Mouse (Mus musculus) heart, embryonic 13.5 days (tissue): ENCODE results near the gene Hist1h2an. TPM values are rescaled to one million over a fixed set of nuclear protein-coding genes. Genes with fewer than 3 reads are reported as not detected.
"Not testable (repeated sequence)": the region's sequence is repeated elsewhere in the genome, so short reads cannot be mapped to it uniquely, and the experiment has no call there.

Source experiments
- ATAC-seq: fragments of 200-750 bp; cut with Nextera tagmentation; 2 replicates; pipeline ENCODE4 v1.8.0; 2017; ENCODE audit warnings: moderate TSS enrichment; ENCODE audit not compliant: insufficient number of reproducible peaks, low FRiP score, low TSS enrichment; ENCODE audit errors: extremely low read depth
- H3K27ac ChIP-seq: fragments of 300-500 bp; sonication (generic); replicated peaks from 2 replicates; pipeline ENCODE4 v1.5.1; 2015; ENCODE audit warnings: moderate library complexity, mild to moderate bottlenecking, inconsistent platforms
- H3K27me3 ChIP-seq: fragments of 300-500 bp; sonication (generic); replicated peaks from 2 replicates; pipeline ENCODE4 v1.6.1; 2015; ENCODE audit warnings: mild to moderate bottlenecking, inconsistent platforms
- H3K36me3 ChIP-seq: fragments of 300-500 bp; sonication (generic); 2 replicates; pipeline ENCODE4 v1.6.1; 2015; ENCODE audit warnings: mild to moderate bottlenecking, inconsistent platforms
- H3K4me1 ChIP-seq: fragments of 300-500 bp; sonication (generic); 2 replicates; pipeline ENCODE4 v1.6.1; 2015; ENCODE audit warnings: inconsistent platforms
- H3K4me2 ChIP-seq: fragments of 300-500 bp; sonication (generic); 2 replicates; pipeline ENCODE4 v1.6.1; 2015; ENCODE audit warnings: inconsistent platforms, mild to moderate bottlenecking, moderate library complexity
- H3K4me3 ChIP-seq: fragments of 300-500 bp; sonication (generic); 2 replicates; pipeline ENCODE4 v1.5.1; 2015; ENCODE audit warnings: moderate library complexity, mild to moderate bottlenecking, inconsistent platforms
- H3K9ac ChIP-seq: fragments of 300-500 bp; sonication (generic); 2 replicates; pipeline ENCODE4 v1.6.1; 2015; ENCODE audit warnings: inconsistent platforms, mild to moderate bottlenecking, moderate library complexity
- H3K9me3 ChIP-seq: fragments of 300-500 bp; sonication (generic); 2 replicates; pipeline ENCODE4 v1.6.1; 2016; ENCODE audit warnings: inconsistent platforms
- WGBS: fragments of 180-500 bp; shearing (Covaris S2); methylation state at CpG from one replicate; pipeline ENCODE4 v1.1.7; 2015; ENCODE audit warnings: mixed read lengths; 5-methylcytosine and 5-hydroxymethylcytosine counted together
- microRNA-seq: library from miRNA; unstranded; fragments of <30 nt; microRNA quantifications from one replicate; pipeline ENCODE4, GENCODE M21; 2016
- polyA plus RNA-seq: library from polyadenylated mRNA; unstranded; fragments of >200 nt; fragmentation: Nextera tagmentation; extraction: Ambion mirVana; gene quantifications from 2 replicates; pipeline ENCODE4 v1.2.1, GENCODE M21; 2015

The Hist1h2an gene
- polyA plus RNA-seq, 1 experiment from 2014 or later = 6.6 TPM

- H3K9me3 ChIP-seq = no peaks in the 10 kb centered on the region
- H3K4me1 ChIP-seq = peaks cover 58% of the 10 kb centered on the region
- ATAC-seq = no peak
- H3K27ac ChIP-seq = peak overlapping the region; percentile 93
- H3K9ac ChIP-seq = peak overlapping the region; percentile 84
- 38% methylated on average over 3 of the region's 3 CpGs for WGBS
- peak overlapping the region; percentile 81 for H3K4me2 ChIP-seq
- no peaks in the 10 kb centered on the region for H3K27me3 ChIP-seq
- H3K4me3 ChIP-seq = peak overlapping the region; percentile 58; the same call in 1 of the 2 replicates
- no peaks in the 10 kb centered on the region for H3K36me3 ChIP-seq
These were observed 34.7 kb downstream of the Hist1h2an start for GRCm38 (mm10) chr13:21752356-21752755.

GRCm38 (mm10) chr13:21751827-21752226 lies 35.2 kb downstream of the Hist1h2an start:
- Histone ChIP-seq H3K36me3 (no peaks in the 10 kb centered on the region), H3K4me2 (peak overlapping the region; percentile 81), H3K4me3 (no peak overlapping the region), H3K9me3 (no peaks in the 10 kb centered on the region), H3K27ac (peak overlapping the region; percentile 93), H3K27me3 (no peaks in the 10 kb centered on the region), H3K4me1 (peaks cover 59% of the 10 kb centered on the region), H3K9ac (peak overlapping the region; percentile 84; the same call in 1 of the 2 replicates)
- 30% methylated on average over 3 of the region's 3 CpGs for whole genome bisulfite sequencing
- no peak for ATAC-seq

GRCm38 (mm10) chr13:21751417-21751816 lies 35.6 kb downstream of the Hist1h2an start:
- ATAC-seq = no peak
- Histone ChIP-seq H3K9me3 (no peaks in the 10 kb centered on the region), H3K36me3 (no peaks in the 10 kb centered on the region), H3K4me1 (peaks cover 56% of the 10 kb centered on the region), H3K9ac (no peak overlapping the region), H3K27me3 (no peaks in the 10 kb centered on the region), H3K4me3 (no peak overlapping the region), H3K4me2 (peak overlapping the region; percentile 81; the same call in 1 of the 2 replicates), H3K27ac (peak overlapping the region; percentile 93)

- Histone ChIP-seq H3K4me1 (peaks cover 50% of the 10 kb centered on the region), H3K9ac (peak within 1 kb of the TSS; percentile 86), H3K4me3 (peak within 1 kb of the TSS; percentile 60), H3K4me2 (peak within 1 kb of the TSS; percentile 81), H3K27ac (peak within 1 kb of the TSS; percentile 94)
- not testable (repeated sequence) for H3K36me3 ChIP-seq, H3K27me3 ChIP-seq, H3K9me3 ChIP-seq
- under 1% methylated on average over 48 of the region's 56 CpGs for WGBS
- ATAC-seq = peak; percentile 64; the same call in 1 of the 2 replicates
These were observed 36.6 kb downstream of the Hist1h2an start, which contains the start of gene Hist1h4k for GRCm38 (mm10) chr13:21750159-21751017. Hist1h4k (minus strand) TSS chr13:21750505.

GRCm38 (mm10) chr13:21749387-21750158 lies 37.4 kb downstream of the Hist1h2an start:
- WGBS = 5% methylated on average over 5 of the region's 5 CpGs
- Histone ChIP-seq H3K9me3 (no peaks in the 10 kb centered on the region), H3K4me2 (peak overlapping the region; percentile 76), H3K27ac (peak overlapping the region; percentile 94), H3K4me3 (peak overlapping the region; percentile 60), H3K4me1 (peaks cover 44% of the 10 kb centered on the region), H3K27me3 (no peaks in the 10 kb centered on the region), H3K9ac (peak overlapping the region; percentile 86), H3K36me3 (no peaks in the 10 kb centered on the region)
- ATAC-seq = no peak

- no peak for ATAC-seq
- 72% methylated on average over 1 of the region's 1 CpGs for WGBS
These were observed 42.0 kb downstream of the Hist1h2an start for GRCm38 (mm10) chr13:21745006-21745405.

More at GRCm38 (mm10) chr13:21745006-21745405, 42.0 kb downstream of the Hist1h2an start:
- Histone ChIP-seq H3K27ac (no peak overlapping the region), H3K9ac (no peak overlapping the region), H3K4me3 (no peak overlapping the region), H3K36me3 (no peaks in the 10 kb centered on the region), H3K4me1 (peaks cover 26% of the 10 kb centered on the region), H3K27me3 (no peaks in the 10 kb centered on the region), H3K4me2 (no peak overlapping the region), H3K9me3 (no peaks in the 10 kb centered on the region)

Small RNAs within 50 kb of the gene (microRNA-seq; reads per million reads assigned to microRNA genes)
- gene Gm19658 (not detected), gene Gm44346 (not detected), gene Gm44454 (not detected), gene Gm44466 (not detected)

Other genes starting within 250 kb of the Hist1h2an start
- gene Olfr1366, start 244.4 kb downstream of the Hist1h2an start, polyA plus RNA-seq = not detected in 2 replicates
- gene Olfr1535, start 227.3 kb downstream of the Hist1h2an start, polyA plus RNA-seq = not detected in 2 replicates
- not detected in 2 replicates for gene Olfr1364, start 205.5 kb downstream of the Hist1h2an start, polyA plus RNA-seq
- not detected in 2 replicates for gene Olfr1362, start 173.2 kb downstream of the Hist1h2an start, polyA plus RNA-seq
- not detected in 2 replicates for gene Olfr11, start 144.7 kb downstream of the Hist1h2an start, polyA plus RNA-seq
- not detected in 2 replicates for gene Olfr1361, start 123.8 kb downstream of the Hist1h2an start, polyA plus RNA-seq
- not detected in 2 replicates for gene Olfr1360, start 109.8 kb downstream of the Hist1h2an start, polyA plus RNA-seq
- gene Olfr1359, start 89.1 kb downstream of the Hist1h2an start, polyA plus RNA-seq = not detected in 2 replicates
- 1.9 TPM in 1 of 2 replicates, not detected in the other for gene Hist1h2bl, start 71.1 kb downstream of the Hist1h2an start, polyA plus RNA-seq
- gene Hist1h2ai, start 70.8 kb downstream of the Hist1h2an start, polyA plus RNA-seq = 9.8 and 10.5 TPM in 2 replicates
- gene Hist1h3h, start 69.6 kb downstream of the Hist1h2an start, polyA plus RNA-seq = 0.62 and 2.3 TPM in 2 replicates
- gene Hist1h2bm, start 65.2 kb downstream of the Hist1h2an start, polyA plus RNA-seq = 1.5 TPM in 2 replicates
- 0.45 and 0.96 TPM in 2 replicates for gene Hist1h4j, start 52.2 kb downstream of the Hist1h2an start, polyA plus RNA-seq
- gene Hist1h4k, start 36.7 kb downstream of the Hist1h2an start, polyA plus RNA-seq = 1.3 TPM in 1 of 2 replicates, not detected in the other
- gene Hist1h2ak, start 33.4 kb downstream of the Hist1h2an start, polyA plus RNA-seq = 9.5 and 15.8 TPM in 2 replicates
- gene Hist1h2bn, start 33.1 kb downstream of the Hist1h2an start, polyA plus RNA-seq = 1.4 and 3.5 TPM in 2 replicates
- 13.1 and 13.2 TPM in 2 replicates for gene Hist1h1b, start 6.6 kb downstream of the Hist1h2an start, polyA plus RNA-seq
- 63.6 and 66.6 TPM in 2 replicates for gene Hist1h3i, start 3.8 kb downstream of the Hist1h2an start, polyA plus RNA-seq
- gene Hist1h2bp, start 243 bp upstream of the Hist1h2an start, polyA plus RNA-seq = 0.37 and 0.49 TPM in 2 replicates
- 8.4 and 10.2 TPM in 2 replicates for gene Hist1h2bq, start 23.0 kb upstream of the Hist1h2an start, polyA plus RNA-seq
- not detected in 2 replicates for gene Hist1h2ao, start 23.2 kb upstream of the Hist1h2an start, polyA plus RNA-seq
- not detected in 2 replicates for gene Hist1h4m, start 24.5 kb upstream of the Hist1h2an start, polyA plus RNA-seq
- 11.2 and 15.6 TPM in 2 replicates for gene Hist1h4n, start 45.0 kb upstream of the Hist1h2an start, polyA plus RNA-seq
- gene Hist1h2ap, start 46.3 kb upstream of the Hist1h2an start, polyA plus RNA-seq = 1,655 and 1,669 TPM in 2 replicates
- gene Hist1h2br, start 46.5 kb upstream of the Hist1h2an start, polyA plus RNA-seq = 9.2 and 10.8 TPM in 2 replicates
- 5.2 and 6.3 TPM in 2 replicates for gene Zfp184, start 157.9 kb upstream of the Hist1h2an start, polyA plus RNA-seq
- 0.05 and 0.07 TPM in 2 replicates for gene Pom121l2, start 194.0 kb upstream of the Hist1h2an start, polyA plus RNA-seq
- gene Prss16, start 222.5 kb upstream of the Hist1h2an start, polyA plus RNA-seq = 0.59 and 3.3 TPM in 2 replicates
- 4.1 and 11.0 TPM in 2 replicates for gene Hist1h2ah, start 248.3 kb upstream of the Hist1h2an start, polyA plus RNA-seq
- 3.1 and 3.4 TPM in 2 replicates for gene Hist1h2bk, start 248.7 kb upstream of the Hist1h2an start, polyA plus RNA-seq